Mouse (Mus musculus) layer of hippocampus, postnatal 14 days (tissue): ENCODE results near the gene Wdr91. TPM values are rescaled to one million over a fixed set of nuclear protein-coding genes. Genes with fewer than 3 reads are reported as not detected.
A peak's percentile ranks its signal among the peaks of the same experiment; 100 is the strongest.

Source experiments
- DNase-seq, 2 experiments: peaks; one replicate each; pipeline ENCODE4 v3.0.0; 2021 to 2022; ENCODE audit warnings: low spot score in 2 of 2, mixed read lengths in 1 of 2
- long read RNA-seq, 2 experiments: library from polyadenylated mRNA; stranded (forward); transcript quantifications; one replicate each; pipeline ENCODE4 v2.0.0; 2021
- total RNA-seq, 2 experiments: library from RNA; stranded (reverse); gene quantifications; 2 replicates each; pipeline ENCODE4 v1.2.3; 2021

Gene Wdr91
- total RNA-seq, result 10 to 100 TPM; 34.6 to 38.6 TPM
- long read RNA-seq, experiment 1, transcript Wdr91-201 (15 exons, 2,682 nt), result major isoform, 21 of 39 reads
- long read RNA-seq, experiment 1, partial matches to known transcripts, result 4 of 39 reads
- long read RNA-seq, experiment 1, other reads (novel, unspliced or antisense), result 13 of 39 reads
- long read RNA-seq, experiment 2, transcript Wdr91-201 (15 exons, 2,682 nt), result major isoform, 20 of 35 reads
- long read RNA-seq, experiment 2, partial matches to known transcripts, result 5 of 35 reads
- long read RNA-seq, experiment 2, other reads (novel, unspliced or antisense), result 8 of 35 reads

DNA sequence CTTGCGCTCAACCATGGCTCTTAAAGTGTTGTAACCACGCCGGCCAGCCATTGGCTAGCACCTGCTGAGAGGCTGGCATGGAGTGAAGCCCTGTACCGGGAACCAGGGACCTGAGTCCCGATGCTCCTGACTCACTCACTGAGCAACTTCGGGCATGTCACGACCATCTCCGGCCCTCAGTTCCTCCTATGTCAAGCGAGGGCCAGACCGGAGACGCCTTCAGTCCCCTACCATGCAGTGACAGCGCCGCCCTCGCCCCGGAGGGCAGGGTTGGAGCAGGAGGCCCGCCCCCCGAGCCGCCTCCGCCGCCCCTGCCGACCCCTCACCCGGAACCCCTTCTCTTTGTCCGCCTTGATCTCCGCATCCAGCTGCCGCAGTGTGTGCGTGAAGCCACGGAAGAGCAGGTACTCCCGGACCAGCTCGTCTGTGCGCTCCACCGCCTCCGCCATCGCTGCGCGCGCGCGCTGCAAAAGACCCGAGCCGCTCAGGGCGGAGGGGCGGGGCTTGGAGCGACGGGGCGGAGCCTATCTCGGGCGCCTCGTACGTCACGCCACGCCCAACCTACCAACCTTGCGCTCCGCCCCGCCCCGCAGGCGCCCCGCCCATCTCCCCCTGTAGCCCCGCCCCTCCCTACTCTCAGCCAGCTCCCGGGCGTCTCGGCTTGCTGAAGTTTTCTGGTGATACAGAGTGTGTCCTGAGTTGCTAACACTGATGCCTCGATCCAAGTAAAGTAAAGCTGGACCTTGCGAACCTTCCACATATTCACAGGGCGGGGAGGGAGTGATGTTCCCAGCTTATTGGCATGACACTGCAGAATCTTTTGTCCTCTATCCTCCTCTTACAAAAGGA, at the start of gene Wdr91:
Wdr91 (minus strand) TSS at position 506 of the 849 bp plus-strand sequence.
- DNase-seq, result peak; percentile 92

DNA sequence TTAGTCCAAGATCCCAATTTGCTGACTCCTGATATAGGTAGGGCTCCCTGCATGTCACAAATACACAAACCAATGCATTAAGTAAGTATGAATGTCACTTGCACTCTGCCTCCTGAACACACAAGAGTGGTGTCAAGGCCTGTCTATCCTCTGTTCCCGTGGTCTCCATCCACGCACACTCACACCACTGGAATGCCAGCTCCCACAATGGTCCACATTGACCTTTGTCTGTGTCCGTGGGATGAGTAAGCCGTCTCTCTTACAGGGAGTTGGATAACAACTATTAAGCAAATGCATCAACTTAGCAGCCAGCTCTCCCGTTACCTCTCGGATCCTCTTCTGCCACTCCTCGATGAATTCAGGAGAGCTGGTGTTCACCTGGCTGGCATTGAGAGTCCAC, 48.5 kb upstream of the Wdr91 start:
- no peak for DNase-seq

DNA sequence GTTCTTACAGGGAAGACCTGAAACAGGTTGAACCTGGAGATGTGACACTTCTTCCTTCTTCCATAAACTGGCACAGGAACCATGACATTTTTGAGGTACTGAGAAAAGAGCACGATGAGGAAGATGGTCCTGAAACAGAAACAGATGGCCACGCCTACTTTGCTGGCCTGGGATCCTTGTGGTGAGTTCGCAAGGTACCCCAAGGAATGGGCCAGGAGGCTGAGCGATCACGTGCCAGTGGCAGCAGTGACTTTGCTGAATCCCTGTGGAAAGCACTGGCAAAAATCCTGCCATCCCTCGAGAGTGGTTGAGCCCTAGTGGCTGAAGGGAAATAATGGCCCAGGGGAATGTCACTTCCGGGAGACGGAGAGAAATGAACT, 45.2 kb upstream of the Wdr91 start:
- DNase-seq, result no peak

DNA sequence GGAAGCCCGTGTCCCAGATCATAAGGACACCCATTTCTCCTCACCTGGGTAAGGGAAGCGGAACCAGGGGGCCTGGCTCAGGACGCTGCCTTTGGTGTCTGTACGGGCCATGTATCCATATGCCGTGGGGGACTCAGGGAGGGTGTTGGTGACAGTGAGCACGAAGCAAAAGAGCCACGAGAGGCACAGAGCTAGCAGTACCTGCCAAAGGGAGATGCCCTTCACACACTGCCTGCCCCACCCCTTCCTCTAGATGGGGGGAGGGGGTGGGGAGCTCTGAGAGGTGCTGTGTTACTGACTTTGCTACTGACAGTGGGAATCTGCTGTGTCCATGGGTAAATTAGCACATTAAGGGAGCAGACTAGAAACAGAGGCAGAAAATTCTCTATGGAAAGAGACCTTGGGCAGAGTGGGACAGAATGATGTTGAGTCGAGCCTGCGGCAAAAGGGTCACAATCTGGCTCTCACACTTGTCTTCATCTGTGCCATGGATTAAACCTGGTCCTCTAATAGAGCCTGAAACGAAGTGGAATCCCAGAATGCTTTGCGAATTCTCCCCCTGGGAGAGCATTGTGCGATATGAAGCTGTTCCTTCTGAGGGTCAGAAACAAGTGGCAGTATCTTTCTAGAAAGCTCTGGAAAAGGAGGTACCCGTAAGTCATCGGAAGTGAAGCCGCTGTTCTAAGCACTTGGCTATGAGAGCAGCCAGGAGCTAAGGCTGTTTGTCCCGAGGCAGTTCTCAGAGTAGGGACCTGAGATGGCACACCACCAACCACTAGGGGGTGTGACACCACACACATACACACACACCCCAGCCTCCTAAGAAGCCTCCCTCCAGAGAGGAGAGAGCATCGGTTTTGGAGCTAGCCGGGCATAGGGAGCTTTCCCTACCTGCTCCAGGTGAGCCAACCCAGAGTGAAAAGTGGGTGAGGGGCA, 44.5 kb upstream of the Wdr91 start:
- DNase-seq, result no peak

DNA sequence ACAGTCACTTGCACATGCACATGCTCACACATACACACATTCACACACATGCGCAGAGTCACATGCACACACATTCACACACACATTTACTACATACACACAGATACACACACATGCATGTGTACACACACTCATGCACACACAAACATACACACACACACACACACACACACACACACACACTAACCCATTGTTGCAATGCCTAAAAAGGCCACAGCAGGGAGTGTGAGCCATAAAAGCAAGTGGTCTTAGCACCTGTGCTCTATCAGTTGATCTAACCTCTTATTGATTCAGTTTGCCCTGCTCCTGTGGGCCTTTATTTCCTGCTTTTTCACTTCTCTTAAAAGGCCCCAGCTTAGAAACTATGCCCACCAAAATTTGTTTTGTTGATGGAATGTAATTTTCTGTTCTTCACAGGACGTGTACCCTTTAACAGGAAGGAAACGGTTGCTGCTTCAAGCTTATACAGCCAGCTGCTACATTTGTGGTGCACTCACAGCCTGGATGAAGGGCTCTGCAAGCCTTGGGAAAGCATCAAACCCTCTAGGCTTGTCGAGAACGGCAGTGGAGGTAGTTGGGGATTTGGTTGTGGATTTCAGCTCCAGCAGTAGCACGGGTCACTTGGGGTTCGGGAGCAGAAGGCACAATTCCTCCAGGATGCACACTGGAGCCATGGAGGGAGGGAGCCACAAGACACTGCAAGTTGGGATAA, 41.4 kb upstream of the Wdr91 start:
- no peak for DNase-seq

DNA sequence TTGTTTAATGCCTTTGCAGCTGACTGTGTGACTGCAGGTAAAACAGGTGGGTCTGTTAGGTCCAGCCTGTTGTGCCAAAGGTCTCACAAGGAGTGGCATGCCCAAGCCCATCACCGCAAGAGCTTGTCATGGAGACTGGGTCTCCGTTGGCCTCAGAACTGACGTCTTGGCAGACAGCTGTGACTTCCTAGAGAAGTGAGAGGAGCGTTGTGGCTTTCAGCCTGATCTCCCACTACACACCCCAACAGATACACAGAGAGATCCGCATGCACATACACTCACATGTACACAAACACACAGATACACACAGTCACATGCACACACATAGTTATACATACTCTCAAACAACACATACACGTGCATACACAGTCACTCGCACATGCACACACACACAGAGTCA, 40.8 kb upstream of the Wdr91 start:
- no peak for DNase-seq

DNA sequence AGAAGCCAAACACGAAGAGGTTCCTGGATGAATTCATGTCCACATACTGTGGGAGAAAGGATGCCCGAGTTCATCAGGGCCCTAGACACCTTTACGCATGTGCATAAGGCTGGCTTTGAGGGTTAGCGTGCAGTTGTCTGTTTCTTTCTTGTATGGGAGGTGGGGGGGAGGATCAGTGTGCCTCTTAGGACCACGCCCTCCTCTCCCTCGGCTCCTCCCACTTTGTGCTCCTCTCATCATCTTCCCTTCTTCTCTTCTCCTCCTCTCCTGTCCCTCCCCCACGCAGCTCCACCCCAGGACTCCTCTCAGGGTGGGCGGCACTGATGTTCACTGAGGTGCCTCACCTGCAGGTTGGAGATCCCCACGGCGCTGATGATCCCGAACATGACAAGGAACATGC, 37.8 kb upstream of the Wdr91 start:
- no peak for DNase-seq

DNA sequence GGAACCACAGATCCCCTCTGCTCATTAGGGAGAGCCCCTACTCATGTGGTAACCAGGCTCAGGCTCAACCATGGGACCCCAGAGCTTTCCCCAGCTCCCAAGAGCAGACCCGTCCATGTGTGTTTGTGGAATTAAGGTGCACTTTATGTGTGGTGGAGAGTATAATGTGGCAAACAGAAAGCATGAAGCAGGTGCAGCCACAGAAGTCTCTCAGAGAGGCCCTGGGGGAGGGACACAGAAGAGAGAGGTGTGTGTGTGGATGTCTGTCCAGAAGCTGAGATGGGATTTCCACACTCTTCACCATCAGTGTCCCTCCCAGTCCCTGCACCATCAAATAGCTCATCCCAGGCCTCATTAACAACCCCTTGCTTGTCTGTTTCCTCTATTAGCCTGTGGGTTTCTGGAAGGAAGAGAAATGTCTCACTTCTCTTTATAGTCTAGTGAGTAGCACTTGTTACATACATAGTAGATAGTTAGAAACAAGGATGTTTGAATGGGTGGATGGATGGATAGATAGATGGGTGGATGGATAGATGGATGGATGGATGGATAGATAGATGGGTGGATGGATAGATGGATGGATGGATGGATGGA, 35.9 kb upstream of the Wdr91 start:
- no peak for DNase-seq

DNA sequence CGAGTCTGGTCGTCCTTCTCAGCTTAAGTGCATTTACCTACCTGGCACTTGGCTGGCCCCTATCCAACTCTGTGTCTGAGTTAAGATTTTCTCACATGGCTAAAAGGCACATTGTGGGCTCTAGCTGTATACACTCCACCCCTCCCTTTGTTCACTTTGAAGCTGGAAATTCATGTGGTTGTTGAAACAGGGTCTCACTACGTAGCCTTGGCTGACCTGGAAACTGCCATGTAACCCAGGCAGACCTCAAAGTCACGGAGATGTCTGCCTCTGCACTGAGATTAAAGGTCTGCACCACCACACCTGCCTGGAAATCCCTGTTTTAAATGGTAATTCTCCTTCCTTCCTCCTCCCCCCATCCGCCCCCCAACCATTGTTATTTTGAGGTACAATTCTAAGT, 32.8 kb upstream of the Wdr91 start:
- DNase-seq, result no peak

DNA sequence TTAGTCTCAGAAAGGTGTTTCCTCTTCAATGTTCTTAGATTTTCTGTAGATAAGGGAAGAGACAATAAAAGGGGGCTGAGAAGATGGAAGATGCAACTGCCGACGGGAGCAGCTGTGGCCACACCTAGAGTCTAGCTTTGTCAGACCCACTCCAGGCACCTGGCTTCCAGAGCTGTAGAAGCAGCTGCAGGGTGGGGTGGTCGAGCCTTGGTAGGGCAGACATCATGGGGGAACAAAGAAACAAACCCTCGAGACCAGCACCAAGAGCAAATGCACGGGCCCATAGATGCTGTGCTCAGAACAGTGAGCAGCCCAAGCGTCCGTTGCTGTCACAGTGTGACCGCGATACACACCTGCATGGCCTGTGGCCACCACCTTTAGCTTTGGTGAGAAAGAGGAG, 31.8 kb upstream of the Wdr91 start:
- no peak for DNase-seq

DNA sequence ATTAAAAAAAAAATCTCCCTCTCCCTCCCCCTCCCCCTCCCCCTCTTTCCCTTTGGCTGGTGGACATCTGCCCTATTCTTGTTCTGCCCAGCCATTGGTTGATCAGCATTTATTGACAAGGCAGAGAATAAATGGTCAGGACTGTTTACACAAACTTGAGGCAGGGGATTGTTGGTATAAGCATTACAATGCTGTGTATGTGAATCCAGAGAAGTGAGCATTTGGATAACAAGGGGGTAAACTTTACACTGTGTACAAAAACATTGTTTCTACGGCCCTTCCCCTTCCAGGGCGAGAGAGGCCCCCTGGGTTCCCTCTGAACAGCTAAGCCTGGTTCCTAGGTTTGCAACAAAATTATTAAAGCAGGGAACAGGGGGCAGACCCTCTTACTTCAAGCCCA, 30.8 kb upstream of the Wdr91 start:
- DNase-seq, result no peak

DNA sequence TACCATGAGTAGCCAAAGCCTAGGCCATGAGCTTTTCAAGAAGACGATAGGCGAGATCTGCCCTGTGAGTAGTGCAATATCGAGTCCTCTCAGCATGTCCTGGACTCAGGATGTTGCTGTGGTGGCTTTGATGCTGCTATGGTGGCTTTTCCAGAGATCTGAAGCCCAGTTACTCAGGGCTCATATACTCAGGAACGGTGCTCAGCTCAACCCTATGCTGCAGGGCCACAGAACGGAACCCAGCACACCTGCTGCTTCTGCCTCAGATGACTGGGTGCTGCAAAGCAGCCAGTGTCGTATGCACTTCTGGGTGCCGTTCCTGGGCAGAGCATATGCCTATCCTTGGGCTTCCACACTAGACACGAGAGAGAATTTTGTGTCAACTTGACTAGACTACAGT, 28.8 kb upstream of the Wdr91 start:
- no peak for DNase-seq

DNA sequence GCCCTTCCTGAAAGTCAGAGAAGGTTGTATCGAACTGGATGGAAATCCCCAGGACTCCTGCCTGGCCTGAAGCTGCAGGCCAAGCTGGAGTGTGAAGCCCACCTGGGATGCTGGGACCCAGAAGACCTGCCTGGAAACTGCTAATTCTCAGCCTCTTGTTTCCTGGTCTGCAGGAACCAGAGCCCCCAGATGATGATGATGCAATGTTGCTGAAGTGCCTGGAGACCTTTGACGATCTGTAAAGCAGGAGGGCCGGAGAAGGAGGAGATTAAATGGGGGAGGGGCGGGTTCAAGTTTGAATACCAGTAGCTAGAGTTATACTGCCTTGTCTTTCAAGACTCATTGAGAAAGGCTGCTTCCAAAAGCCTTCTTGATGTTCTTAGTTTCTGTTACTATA, 28.3 kb upstream of the Wdr91 start:
- DNase-seq, result no peak

DNA sequence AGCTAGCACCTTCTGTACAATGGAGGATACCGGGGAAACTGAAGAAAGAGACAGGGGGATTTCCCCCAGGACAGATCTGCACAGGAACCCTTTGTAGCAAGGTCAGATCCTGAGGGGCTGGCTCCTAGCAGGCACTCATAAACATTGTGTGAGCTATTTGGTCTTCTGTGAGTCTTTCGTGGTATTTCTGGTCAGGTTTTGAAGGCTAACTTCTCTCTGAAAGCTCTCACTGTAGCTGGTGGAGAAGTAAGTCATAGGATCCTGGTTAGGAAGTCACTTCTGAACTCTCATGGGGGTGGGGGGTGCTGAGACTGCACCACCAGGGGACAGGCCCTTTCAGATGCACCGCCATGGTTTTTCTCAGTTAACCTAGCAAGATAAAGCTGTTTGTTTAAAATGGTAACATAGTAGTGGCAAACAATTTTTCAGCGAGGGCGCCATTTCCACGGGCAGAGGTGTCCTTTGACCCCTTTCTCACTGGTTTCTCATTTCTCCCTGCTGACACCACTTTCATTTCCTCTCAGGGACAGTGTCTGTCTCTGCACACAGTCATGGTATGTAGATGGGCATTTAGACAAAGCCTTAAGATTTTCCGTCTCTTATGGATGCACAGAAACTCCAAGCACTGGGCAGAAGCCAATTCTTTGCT, 27.7 kb upstream of the Wdr91 start:
- DNase-seq, result no peak

DNA sequence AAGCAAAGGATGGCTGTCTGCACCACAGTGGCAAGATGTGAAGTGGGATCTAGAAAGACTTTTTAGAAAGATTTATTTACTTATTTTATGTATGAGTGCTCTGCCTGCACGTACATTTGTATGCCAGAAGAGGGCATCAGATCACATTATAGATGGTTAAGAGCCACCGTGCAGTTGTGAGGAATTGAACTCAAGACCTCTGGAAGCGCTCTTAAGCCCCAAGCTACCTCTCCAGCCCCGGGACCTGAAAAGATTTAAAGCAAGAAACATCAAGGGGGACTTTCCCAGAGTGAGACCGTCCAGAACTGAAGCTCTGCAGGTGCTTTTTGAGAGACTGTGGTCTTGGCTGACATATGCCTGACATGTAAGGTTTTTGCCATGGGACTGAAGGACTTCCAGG, 26.1 kb upstream of the Wdr91 start:
- DNase-seq, result no peak

DNA sequence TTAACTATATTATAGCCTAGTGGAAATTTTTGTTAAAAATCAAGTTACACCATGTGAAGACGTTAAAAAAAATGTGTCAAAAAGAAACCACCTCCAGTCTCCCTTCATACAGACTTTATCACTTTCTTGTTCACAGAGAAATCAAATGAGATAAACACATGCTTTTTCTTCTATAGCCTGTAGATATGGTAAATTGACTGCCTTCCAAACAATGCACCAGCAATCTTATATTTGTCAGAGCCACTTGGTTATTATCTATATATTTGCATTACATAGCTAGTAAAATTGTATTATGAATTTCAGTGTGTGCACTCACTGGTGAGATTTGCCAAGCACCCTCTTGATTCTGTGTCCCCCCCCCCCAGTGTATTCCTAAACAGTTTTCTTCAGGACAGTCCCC, 22.0 kb upstream of the Wdr91 start:
- DNase-seq, result no peak

DNA sequence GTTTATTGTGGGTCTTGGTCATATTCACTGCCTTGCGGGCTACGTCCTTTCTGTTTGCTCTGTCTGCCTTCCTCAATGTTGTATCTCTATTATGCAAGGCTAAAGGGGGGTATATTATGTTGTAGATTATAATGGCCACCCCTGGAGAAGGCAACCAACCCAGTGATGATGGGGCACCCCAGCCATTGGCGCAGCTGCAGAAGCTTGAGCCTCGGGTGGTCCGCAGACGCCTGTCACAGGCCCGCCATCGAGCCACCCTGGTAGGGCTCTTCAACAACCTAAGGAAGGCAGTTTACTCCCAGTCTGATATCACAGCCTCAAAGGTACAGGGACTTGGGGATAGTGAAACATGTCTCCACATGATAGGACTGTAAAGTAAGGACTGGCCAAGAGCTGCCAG, 16.9 kb upstream of the Wdr91 start:
- DNase-seq, result no peak

DNA sequence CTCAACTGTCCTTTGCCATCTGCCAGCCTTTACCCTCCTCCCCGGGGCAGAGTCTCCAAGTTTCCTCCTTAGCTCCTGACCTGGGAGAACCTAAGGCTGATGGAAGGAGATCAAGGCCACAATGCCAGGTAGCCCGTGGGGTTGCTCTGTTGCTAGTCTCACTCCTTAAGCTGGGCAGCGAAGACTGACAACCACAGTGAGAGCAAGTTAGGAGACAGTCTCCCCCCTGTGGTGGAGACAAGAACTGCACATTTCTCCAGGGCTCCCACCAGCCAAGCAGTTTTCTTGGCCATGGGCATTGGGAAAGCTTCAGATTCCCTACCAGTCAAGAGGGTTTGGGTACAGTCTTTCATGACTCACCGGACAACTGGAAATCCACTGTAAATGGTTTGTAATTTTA, 16.5 kb upstream of the Wdr91 start:
- DNase-seq, result peak; percentile 52 to 54

DNA sequence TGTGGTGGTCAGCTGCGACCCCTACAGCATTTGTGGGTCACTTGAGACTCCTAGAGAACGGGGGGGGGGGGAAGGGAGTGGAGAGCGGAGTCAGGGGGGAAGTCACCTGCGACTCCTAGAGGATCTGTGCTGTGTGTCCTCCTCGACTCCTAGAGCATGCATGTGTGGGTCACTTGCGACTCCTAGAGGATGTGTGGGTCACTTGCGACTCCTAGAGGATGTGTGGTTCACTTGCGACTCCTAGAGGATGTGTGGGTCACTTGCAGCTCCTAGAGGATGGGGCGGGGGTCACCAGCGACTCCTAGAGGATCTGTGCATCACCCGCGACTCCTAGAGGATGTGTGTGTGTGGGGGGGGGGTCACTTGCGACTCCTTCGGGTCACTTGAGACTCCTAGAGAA, 11.3 kb upstream of the Wdr91 start:
- peak in 1 of 2 experiments; percentile 35 for DNase-seq

DNA sequence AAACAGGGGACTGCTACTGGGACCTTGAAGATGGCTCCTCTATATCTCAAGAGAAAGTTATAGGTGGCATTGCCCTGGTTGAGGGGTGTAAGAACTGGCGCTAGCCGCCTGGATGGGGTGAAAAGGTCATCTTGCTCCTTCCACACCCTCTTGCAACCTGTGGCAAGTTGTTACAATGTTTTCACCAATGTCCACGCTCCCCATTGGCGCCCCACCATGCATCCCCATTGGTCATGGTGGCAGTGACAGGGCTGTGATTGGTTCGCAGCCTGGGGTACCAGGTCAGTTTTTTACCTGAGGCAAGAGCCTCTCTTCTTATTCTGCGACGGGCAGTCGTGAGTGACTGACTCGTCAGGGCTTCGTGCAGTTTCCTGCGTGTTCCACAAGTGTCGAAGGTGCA, 10.0 kb upstream of the Wdr91 start:
- DNase-seq, result no peak
